Mouse (Mus musculus) layer of hippocampus, postnatal 36 days (tissue): ENCODE data around the gene Usf3. TPM values are rescaled to one million over a fixed set of nuclear protein-coding genes. Genes with fewer than 3 reads are reported as not detected.

Source experiments
- DNase-seq, 2 experiments: peaks; one replicate each; pipeline ENCODE4 v3.0.0; 2022
- total RNA-seq, 2 experiments: library from RNA; stranded (reverse); gene quantifications; 2 replicates each; pipeline ENCODE4 v1.2.3; 2021

The Usf3 gene
- total RNA-seq, 2 experiments from 2014 or later = 36.5 to 46.7 TPM

DNA sequence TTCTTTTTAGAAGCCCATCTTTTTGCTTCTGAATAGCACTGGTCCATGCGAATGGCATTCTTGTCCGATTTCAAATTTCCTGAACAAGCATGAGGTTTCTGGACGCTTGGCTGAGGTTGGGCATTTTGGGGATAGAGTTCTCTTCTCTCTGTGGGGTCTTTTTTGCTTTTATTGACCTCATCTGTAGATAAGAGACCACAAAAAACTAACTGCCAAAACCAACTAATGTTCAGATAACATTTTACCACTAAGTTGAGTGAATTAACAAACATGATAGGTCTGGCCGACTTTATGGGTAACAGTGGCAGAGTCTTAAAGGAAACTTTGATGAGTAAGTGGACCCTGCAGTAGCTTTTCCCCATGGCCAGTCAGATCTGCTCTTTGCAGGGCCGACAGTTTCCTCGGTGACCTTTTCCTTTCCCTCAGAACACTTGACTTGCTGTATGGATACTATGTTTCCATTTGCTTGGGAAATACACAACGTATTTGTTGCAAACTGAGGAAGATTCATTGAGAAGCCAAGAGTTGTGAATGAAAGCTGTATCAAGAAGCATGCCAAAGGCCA is 1.0 kb downstream of the Usf3 start:
- DNase-seq = no peak

DNA sequence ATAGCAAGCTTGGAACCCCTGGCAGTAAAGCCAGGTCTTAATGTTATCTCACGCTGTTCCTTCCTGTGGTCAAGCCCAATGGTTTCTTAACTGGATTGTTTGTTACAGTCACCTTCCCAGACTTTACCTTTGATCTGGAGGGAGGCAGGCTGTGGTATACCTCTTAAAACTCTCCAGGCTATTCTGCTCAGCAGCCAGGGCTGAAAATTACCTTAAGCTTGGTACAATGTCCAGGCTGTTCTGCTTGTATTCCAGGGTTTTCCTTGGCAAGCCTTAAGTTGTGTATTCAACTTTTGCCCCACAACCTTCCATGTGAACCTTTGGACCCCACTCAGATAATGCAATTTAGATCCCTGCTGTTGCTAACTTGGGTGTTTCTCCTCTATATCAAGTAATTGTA is 2.0 kb downstream of the Usf3 start:
- DNase-seq = no peak

DNA sequence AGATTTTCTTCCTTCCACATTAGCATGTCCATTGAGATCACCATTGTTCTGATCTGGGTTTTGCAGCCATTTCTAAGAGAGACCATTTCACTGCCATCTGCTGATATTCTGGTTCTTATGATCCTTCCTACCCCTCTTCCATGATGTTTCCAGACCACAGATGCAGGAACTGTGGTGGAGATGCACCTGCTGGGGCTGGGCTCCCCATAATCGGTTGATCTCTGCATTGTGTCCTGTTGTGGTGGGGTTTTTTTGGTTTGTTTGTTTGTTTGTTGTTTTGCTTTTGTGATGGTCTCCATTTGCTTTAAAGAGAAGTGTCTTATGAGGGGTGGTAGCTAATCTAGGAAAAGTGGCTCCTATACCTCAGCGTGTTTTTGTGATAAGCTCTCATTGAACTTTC is 3.5 kb downstream of the Usf3 start:
- no peak for DNase-seq

DNA sequence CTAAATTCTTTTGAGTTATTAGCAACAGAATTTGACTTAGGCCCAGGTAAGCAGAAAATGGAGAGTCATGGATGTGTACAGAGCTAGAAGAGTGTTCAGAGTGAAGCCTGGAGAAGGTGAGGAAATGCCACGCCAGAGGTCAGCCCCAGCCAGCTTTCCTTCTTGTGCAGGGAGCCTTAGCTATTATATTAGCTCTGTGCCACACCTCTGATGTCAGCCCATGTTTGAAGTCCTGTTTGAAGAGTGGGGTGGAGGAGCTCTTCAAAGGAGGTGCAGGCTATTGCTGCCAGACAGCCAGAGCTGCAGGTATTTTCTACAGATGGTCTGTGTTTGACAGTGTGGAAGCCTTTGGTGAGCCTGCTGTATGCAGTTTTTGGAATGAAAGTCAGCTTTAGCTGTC is 5.5 kb downstream of the Usf3 start:
- DNase-seq = no peak

DNA sequence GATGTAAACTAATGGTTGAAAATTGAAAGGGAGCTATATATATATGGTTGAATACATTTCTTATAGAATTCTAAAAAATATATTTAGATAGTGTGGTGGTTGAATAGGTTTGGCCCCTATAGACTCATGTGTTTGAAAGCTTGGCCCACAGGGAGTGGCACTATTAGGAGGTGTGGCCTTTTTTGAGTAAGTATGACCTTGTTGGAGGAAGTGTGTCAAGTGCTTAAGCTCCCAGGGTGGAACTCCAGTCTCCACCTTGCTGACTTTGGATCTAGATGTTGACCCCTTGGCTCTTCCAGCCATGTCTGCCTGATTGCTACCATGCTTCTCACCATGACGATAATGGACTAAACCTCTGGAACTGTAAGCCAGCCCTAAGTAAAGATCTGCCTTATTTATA is 9.6 kb downstream of the Usf3 start:
- DNase-seq = no peak

DNA sequence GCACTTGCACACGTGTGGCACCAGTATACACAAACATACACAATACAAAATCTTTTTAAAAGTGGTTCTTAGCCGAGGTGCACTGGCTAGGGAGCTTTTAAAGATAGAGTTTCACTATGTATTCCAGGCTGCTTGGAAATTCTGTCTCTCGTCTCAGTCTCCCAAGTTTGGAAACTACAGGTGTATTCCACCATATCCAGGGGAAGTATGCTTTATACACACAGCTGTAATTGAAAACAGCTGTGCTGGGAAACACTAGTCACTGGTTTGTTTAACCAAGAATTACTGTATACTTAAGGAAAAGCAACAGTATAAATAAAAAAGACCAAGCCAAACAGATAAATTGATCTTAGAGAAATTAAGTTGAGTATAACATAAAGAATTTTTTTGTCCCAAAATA is 11.7 kb downstream of the Usf3 start:
- DNase-seq = no peak

DNA sequence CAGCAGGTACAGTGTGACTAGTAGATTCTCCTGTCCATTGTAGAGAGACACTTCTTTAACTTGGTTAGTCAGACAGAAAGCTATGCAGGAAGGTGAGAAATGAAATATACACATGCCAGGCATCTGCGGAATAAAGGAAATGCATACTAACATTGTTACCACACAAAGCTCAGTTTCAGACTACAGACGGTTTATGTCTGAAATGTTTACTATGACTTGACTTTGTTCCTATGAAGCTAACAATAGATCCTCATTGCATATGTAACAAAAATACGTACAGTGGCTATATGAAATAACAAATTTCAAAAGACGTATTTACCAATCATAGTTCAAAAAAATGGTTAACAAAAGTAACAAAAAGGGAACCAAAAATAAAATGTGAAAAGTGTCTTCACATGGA is 14.1 kb downstream of the Usf3 start:
- no peak for DNase-seq

DNA sequence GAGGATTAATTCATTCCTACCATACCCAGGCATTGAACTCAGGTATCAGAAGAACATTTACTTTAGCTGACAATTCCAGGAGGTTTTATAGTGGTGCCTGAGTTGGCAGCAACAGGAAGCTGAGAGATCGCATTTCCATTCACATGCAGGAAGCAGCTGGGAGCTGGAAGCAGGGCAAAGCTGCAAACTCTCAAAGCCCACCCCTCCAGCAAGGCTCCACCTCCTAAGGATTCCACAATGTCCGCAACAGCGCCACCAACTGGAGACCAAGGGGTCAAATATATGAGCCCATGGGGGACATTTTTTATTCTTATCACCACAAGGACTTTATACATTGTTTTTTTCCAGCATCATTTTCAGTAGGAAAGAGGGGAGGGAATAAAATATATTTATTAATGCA is 15.7 kb downstream of the Usf3 start:
- DNase-seq = no peak

DNA sequence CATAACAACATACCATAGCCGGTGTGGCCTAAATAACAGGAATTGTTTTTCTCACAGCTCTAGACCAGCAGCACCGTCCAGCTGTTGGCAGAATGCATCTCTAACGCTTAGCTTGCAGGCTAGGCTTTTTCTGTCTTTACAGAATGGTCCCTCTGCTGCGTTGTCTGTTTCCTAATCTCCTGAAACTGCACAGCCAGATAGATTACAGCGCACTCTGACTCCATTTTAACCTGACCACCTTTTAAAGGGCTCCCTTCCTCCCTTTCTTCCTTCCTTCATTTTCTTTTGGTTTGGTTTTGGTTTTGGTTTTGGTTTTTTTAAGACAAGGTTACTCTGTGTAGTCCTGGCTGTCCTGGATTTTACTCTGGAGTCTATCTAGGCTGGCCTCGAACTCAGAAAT is 17.0 kb downstream of the Usf3 start:
- no peak for DNase-seq

DNA sequence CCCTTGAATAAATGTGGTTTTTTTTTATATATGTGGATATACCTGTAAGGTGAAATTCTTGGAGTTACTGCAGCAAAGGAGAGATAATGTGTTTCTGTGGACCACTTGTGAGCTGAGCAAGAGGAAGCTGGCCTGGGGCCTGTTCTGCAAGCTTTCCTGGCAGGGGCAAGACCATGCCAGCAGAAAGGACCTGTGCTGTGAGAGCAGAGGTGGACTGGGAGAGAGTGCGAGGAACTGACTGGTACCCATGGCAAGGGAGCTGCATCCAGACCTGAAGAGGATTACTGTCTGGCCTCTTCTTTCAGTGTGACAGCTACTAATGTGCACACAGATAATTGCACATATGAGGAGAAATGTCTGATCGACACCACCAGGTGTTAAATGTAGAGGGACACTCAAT is 17.9 kb downstream of the Usf3 start:
- no peak for DNase-seq

DNA sequence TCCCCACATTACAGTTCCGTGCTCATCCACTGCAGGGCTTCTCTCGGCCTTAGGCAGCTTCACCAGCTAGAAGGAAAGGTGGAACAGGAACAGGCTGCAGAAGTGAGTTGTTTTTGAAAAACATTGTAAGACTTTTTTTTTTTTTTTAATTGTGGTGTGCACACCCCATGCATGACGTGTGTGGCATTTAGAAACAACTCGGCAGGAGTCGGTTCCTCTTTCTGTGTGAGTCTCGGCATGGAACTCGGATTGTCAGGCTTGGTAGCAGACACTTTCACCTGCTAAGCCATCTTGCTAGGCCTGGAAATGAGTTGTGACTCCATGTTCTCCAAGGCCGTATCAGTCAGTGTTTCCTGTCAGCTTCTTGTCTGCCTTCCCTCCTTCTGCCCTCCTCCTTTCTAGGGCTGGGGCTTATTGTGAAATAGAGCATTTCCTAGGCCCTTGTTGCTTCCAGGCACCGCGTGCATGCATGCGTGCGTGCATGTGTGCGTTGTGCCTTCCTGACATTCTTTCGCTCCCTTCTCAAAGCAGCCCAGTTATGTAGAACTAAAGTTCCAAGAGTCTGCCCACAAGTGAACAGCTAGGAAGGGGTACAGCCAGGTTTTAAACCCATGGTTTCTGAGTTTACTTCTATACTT is 26.1 kb downstream of the Usf3 start:
- no peak for DNase-seq

DNA sequence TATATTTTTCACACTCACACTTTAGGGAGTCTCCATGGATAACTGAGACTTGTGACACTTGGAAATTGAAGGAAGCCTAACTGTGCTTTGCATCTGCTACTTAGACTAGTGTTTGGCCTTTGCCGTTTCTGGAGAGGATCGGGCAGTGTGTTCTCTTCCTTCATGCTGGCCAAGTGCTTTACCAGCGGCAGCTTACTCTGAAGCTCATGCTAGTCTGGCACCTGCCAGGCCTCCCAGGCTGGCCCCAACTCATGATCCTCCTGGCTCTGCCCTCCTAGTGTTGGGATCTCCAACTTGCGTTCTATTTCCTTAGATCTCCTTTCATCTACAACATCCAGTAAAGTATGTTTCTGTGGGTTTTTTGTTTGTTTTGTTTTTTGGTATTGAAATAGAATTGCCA is 27.1 kb downstream of the Usf3 start:
- DNase-seq = no peak

DNA sequence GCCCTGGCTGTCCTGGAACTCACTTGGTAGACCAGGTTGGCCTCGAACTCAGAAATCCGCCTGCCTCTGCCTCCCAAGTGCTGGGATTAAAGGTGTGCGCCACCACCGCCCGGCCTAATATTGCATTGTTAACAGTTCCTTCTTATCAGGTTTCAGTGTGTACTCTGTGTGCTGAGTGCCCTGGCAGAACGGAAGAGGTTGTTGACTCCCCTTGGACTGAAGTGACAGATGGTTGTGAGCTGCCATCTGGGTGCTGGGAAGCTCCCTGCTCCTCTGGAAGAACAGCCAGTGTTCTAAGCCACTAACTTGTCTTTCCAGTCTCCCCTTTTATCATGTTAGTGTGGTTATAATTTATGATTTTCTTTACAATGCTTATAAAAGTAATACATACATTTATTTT is 31.3 kb downstream of the Usf3 start:
- peak; percentile 66 to 73 for DNase-seq

DNA sequence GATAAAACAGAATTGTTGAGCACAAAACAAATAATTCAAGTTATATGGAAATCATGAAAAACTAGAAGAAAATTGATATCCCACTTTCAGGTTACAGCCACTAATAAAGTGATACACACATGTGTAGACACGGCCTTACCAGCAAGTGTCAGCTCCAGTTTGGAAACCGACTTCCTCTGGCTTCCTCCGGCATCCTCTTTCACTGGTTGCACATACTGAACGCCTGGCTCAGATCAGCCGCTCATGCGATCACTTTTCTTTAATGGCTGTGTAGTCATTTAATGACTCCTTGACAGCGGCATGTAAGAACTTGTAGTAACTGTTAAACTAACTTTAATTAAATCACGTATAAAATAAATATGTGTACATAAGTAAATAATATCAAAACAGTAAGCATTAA is 32.9 kb downstream of the Usf3 start:
- DNase-seq = no peak

DNA sequence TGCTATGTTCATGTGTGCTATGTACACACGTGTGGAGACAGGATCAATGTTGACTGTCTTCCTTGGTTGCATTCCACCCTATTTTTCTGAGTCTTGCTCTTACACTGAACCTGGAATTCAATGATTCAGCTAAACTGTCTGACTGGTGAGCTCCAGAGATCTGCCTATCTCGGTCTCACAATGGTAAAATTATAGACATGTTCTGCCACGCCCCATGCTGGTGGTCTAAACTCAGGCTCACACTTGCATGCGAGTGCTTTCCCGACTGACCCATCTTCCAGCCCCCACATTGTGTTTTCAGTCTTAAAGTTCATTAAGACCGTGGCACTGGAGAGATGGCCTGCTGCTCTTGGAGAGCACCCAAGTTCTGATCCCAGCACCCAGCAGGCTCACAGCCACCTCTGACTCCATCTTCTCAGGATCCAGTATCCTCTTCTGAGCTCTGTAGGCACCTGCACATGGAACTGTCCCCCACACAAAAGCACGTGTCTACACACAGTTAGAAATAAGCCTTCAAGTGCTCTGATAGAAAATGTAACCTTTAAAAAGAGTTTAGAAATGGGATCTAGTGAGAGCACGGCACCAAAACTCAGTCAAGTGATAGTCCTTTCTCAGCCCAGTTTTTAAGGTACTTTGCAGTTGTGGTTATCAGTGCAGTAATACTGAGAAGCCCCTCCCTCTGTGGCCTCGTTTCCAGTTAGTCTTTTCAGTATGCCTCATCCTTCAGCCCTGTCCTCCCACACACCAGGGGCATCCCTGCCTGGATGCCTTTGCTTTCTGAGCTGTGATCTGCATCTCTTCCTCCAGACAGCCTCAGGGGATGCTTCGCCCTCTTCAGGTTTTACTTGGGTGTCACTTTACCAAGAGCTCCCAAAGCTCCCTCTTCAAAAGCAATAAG is 37.4 kb downstream of the Usf3 start:
- DNase-seq = no peak

DNA sequence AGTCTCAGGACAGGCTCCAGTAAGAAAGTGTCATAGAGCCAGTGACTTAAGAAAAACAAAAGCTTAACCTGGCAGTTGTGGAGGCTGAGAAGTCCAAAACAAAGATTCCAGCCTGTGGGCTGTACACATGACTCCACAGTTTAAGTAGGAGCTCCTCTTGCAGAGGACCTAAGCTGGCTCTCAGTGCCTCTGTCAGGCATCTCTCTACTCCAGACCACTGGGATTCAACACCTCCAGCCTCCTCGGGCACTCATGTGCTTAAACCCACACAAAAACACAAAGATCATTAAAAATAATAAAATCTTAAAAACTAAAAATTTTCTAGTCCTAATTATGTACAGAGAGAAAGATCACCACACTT is 38.0 kb downstream of the Usf3 start:
- no peak for DNase-seq

DNA sequence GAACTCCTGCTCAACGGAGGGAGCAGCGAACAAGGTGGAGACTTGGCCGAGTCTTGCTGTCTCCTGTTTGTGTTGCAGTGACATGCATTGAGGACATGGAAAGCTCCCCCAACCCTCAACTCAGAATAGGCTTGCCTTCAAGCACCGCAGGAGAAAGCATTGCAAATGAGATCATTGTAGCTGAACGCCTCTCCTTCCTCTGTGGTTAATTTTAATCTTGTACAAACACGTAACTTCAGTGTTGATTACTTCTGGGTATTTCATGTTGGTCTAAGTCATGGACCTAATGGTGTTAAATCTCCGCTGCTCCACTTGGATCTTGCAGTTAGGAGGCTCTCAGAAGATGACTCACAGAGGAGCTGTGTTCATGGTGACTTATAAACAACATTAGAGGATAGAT is 39.7 kb downstream of the Usf3 start:
- no peak for DNase-seq

DNA sequence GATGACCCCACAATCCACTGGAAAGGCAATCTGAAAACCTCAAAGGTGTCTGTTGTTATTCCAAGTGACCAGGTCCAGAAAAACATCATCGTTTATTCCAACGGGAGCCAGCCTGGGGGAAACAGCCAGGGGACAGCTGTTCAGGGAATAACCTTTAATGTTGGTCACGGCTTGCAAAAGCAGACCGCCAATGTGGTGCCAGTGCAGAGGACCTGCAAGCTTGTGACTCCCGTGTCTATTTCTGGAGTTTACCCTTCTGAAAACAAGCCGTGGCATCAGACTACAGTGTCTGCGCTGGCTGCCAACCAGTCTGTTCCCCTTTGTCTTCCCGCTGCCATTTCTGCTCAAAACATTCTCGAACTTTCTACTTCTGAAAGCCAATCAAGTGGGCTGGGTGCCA is 42.5 kb downstream of the Usf3 start:
- no peak for DNase-seq

DNA sequence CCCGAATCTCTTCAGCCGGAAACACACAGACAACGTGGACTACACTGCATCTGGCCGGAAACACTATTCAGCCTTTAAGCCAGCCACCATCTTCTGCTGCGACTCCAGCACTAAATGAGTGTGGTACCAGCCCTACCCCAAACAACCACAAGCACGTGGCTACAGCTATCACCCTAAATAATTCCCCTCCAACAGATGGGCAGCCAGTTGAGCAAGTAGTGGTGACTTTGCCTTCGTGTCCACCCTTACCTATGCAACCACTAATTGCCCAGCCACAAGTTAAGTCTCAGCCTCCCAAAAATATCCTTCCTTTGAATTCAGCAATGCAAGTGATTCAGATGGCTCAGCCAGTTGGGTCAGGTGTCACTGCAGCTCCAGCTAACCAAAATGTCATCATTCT is 43.4 kb downstream of the Usf3 start:
- DNase-seq = no peak

DNA sequence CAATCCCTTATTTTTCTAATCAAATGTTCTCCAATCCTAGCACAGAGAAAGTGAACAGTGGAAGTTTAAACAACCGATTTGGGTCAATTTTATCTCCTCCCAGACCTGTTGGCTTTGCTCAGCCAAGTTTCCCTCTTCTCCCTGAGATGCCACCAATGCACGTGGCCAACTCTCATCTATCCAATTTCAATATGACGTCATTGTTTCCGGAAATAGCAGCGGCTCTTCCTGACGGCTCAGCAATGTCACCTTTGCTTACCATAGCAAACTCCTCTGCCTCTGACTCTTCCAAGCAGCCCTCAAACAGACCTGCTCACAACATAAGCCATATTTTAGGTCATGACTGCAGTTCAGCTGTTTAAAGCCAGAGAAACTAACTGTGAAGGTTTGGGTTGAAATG is 48.4 kb downstream of the Usf3 start:
- DNase-seq = no peak

DNA sequence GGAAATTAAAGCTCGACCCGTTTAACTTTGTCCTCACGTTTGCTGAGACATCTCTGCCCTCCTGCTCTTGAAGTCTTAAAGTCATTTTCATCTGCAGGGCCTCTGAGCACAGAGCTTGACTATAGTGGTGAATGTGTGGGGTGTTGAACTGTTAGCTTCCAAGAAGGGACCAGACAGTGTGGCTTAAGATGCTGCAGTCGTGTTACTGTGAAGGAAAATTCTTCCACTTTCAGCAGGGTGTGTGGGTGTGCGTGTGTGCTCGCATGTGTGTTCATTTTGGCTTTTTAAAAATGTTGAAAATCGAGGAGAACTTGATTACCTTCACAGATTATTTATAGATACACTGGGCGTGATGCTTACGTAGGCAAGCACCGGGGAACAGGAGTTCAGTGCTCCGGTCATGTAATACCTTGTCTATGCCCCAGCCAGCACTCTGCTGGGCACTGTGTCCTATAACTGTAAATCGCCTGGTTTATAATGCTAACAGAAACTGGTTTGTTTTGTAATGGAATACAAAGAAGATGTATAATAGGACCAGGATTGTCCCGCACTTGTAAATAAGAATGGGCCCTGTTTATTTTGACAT is 53.8 kb downstream of the Usf3 start:
- DNase-seq = no peak

DNA sequence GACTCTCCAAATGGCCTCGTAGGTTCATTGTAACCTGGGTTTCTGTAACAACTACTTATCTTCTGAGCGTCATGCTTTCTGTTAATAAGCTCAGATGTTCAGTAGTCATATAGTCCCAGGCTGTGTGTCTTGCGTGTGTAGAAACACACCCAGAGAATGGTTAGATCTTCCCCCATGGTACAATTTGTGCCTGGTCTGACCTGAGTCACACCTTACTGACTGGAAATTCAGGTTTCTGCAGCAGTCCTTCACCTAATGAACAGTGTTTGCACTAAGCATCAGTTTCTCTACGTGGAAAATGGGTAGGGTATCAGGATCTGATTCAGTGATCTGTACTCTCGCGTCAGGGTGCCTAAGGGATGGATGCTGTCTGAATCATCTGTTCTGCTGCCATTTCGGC is 60.0 kb downstream of the Usf3 start:
- no peak for DNase-seq

DNA sequence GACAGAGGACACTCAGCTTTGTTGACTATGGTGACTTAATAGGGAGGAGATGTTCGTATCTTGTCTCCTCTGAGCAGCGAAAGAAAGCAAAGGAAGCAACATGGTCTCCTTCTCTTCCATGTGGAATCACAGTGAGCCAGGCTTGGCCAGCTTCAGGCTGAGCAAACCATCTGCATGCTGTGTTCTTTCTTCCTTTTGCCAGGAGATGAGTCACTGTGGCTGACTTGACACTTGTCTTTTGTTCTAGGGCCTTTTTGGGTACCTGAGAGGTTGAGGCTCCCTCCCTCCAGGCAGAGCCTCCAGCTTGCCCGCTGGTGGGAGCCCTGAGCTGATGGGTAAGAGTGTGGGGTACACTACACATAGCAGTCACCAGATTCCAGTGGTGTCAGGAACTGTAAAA is 64.8 kb downstream of the Usf3 start:
- DNase-seq = no peak

DNA sequence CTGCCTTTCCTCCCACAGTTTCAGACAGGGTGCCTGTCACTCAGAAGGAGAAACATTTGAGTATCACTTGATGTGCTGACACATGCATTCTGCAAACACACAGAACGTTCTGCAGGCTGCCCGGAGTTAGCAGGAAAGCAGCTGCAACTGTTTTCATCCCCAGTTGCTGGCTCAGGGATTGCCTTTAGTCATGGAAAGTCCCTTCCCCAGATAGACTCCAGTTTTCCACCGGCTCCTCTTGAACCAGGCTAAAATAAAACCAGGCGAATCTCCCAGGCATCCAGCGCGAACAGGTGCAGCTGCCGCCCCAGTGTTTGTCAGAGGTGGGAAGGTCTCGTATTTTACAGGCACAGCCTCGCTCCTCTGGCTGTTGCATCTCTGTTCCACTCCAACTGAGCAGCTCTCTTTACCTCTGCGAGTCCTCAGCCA is 65.8 kb downstream of the Usf3 start:
- DNase-seq = peak; percentile 31 to 47
